Mouse (Mus musculus): ENCODE measurements around the gene Dcaf6. TPM values are rescaled to one million over a fixed set of nuclear protein-coding genes. Genes with fewer than 3 reads are reported as not detected.
A peak's percentile ranks its signal among the peaks of the same experiment; 100 is the strongest.

Gene Dcaf6
- polyA plus RNA-seq, 1 experiment from 2014 or later: 10.4 TPM

DNA sequence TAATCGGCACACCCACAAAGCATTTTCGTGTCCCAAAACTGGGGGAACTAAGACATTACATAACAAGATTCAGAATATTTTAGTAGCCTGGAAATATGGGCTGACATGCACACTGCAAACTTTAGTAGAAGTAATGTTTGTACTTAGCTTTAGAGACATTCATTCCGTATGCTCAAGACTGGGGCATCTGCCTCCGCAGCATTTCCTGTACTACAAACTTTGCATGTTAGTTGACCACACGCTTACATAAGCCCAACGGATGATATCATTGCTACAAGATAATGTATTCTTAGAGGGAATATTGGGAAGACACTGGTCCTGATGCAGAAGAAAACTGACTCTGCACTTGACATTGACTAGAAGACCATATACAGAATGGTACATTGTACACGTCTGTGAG is 155.9 kb downstream of the Dcaf6 start:
- WGBS: 95% methylated on average over 7 of the region's 7 CpGs

DNA sequence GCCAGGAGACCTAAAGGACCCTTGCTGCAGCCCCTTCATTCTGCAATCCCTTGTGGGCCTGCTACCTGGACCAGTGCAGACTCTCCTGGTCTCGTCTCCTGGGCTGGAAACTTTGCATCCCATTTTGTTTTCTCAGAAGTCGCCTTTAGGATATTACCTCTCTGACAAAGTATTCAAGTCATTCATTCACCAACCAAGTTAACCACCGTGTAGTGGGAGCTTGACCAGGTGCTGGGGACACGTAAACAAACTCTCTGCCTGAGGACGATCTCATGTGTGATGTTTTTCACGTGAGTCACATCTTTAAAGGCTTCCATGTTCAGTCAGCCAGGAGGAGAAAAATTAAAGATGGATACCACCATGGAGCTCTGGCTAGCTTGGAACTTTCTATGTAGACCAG is 157.1 kb downstream of the Dcaf6 start:
- no peaks in the 10 kb centered on the region for H3K27me3 ChIP-seq
- ATAC-seq: peak; percentile 13; the same call in 1 of the 2 replicates
- no peak overlapping the region for H3K4me3 ChIP-seq
- WGBS: 82% methylated on average over 6 of the region's 6 CpGs
- H3K9me3 ChIP-seq (replicated peaks): no peaks in the 10 kb centered on the region
- H3K4me1 ChIP-seq: peaks cover 26% of the 10 kb centered on the region
- peak overlapping the region; percentile 15; the same call in 1 of the 2 replicates for H3K4me2 ChIP-seq
- H3K36me3 ChIP-seq (ENCODE audit: poor library complexity, severe bottlenecking): peaks cover 24% of the 10 kb centered on the region
- H3K27ac ChIP-seq: peak overlapping the region; percentile 63
- no peak overlapping the region for H3K9ac ChIP-seq

More for the DNA sequence above, 155.9 kb downstream of the Dcaf6 start:
- Histone ChIP-seq H3K9me3 (replicated peaks) (no peaks in the 10 kb centered on the region), H3K9ac (no peak overlapping the region), H3K4me3 (no peak overlapping the region), H3K27ac (no peak overlapping the region), H3K36me3 (ENCODE audit: poor library complexity, severe bottlenecking) (peaks cover 35% of the 10 kb centered on the region), H3K4me1 (peaks cover 26% of the 10 kb centered on the region), H3K4me2 (no peak overlapping the region), H3K27me3 (no peaks in the 10 kb centered on the region)
- ATAC-seq: no peak

DNA sequence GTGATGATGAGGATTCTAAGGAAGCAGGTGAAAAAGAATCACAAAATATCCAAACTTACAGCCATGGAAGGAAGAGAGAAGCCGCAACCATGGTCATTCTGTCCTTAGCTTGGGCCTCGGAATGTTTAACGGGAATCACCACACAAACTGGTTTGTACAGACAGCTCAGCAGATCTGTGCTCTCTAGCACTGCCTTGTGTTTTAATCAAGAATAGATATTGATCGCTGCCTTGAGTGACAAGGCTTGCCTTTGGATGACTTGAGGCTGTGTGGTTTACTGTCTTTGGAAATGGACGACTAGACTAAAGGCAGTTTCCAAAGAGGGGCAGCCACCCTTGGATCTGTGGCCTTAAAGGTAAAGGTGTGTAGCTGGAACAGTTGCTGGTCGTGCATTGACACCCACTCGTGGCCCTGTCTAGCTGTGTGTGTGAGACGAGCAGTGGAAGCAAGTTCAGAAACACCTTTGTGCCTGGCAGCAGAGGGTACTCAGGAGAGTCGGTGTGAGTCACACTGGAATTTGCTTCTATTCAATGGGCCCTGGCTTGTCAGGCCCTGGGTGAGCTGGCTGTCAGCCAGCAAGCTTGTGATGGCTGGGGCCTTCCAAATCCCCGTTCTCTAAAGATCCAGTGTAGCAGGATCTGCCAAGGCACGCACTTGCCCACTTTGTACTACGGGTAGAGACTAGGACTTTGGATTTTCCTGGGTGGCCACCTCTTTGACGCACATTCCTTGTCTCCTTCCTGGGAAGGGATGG is 157.6 kb downstream of the Dcaf6 start:
- Histone ChIP-seq H3K4me2 (peak overlapping the region; percentile 15; the same call in 1 of the 2 replicates), H3K4me1 (peaks cover 26% of the 10 kb centered on the region), H3K27me3 (no peaks in the 10 kb centered on the region), H3K27ac (peak overlapping the region; percentile 63), H3K9me3 (replicated peaks) (no peaks in the 10 kb centered on the region), H3K9ac (no peak overlapping the region), H3K4me3 (no peak overlapping the region), H3K36me3 (ENCODE audit: poor library complexity, severe bottlenecking) (peaks cover 18% of the 10 kb centered on the region)
- peak; percentile 74 for ATAC-seq
- WGBS: 55% methylated on average over 13 of the region's 13 CpGs

GRCm38 (mm10) chr1:165301567-165301966 is 158.7 kb downstream of the Dcaf6 start:
- ATAC-seq: peak; percentile 66; the same call in 1 of the 2 replicates
- no peaks in the 10 kb centered on the region for H3K9me3 ChIP-seq (replicated peaks)
- H3K27me3 ChIP-seq: no peaks in the 10 kb centered on the region
- H3K9ac ChIP-seq: no peak overlapping the region
- H3K36me3 ChIP-seq (ENCODE audit: poor library complexity, severe bottlenecking): peaks cover 15% of the 10 kb centered on the region
- no peak overlapping the region for H3K4me3 ChIP-seq
- WGBS: 68% methylated on average over 2 of the region's 2 CpGs
- H3K4me1 ChIP-seq: peaks cover 26% of the 10 kb centered on the region
- H3K27ac ChIP-seq: no peak overlapping the region
- no peak overlapping the region for H3K4me2 ChIP-seq

DNA sequence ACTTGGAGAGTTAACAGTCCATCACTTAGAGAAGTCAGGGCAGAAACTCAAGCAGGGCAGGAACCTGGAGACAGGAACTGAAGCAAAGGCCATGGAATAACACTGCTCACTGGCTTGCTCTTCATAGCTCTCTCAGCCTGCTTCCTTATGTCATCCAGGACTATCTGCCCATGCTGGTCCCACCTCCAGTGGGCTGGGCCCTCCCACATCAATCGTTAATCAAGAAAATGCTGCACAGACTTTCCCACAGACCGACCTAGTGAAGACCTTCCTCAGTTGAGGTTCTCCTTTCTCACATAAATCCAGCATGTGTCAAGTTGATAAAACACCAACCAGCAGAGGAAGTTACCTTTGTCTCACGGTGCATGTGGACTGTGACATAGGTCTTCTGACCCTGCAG is 159.2 kb downstream of the Dcaf6 start:
- Histone ChIP-seq H3K4me2 (no peak overlapping the region), H3K27me3 (no peaks in the 10 kb centered on the region)
- no peak for ATAC-seq

GRCm38 (mm10) chr1:165295489-165295888 is 164.8 kb downstream of the Dcaf6 start, which contains the start of gene Gpr161:
TSS of gene Gpr161 (plus strand) at chr1:165295789.
- WGBS: 94% methylated on average over 1 of the region's 1 CpGs
- Histone ChIP-seq H3K27me3 (no peaks in the 10 kb centered on the region), H3K4me1 (no peaks in the 10 kb centered on the region), H3K4me3 (no peak within 1 kb of the TSS), H3K36me3 (ENCODE audit: poor library complexity, severe bottlenecking) (peaks cover 45% of the 10 kb centered on the region), H3K9ac (no peak within 1 kb of the TSS), H3K4me2 (no peak within 1 kb of the TSS), H3K9me3 (replicated peaks) (no peaks in the 10 kb centered on the region), H3K27ac (no peak within 1 kb of the TSS)
- ATAC-seq: no peak

More for the DNA sequence above, 159.2 kb downstream of the Dcaf6 start:
- no peaks in the 10 kb centered on the region for H3K9me3 ChIP-seq (replicated peaks)
- H3K4me1 ChIP-seq: peaks cover 26% of the 10 kb centered on the region
- no peak overlapping the region for H3K9ac ChIP-seq
- no peak overlapping the region for H3K27ac ChIP-seq
- WGBS: 83% methylated on average over 3 of the region's 3 CpGs
- peaks cover 15% of the 10 kb centered on the region for H3K36me3 ChIP-seq (ENCODE audit: poor library complexity, severe bottlenecking)
- H3K4me3 ChIP-seq: no peak overlapping the region

- WGBS: 90% methylated on average over 6 of the region's 6 CpGs
Observed at GRCm38 (mm10) chr1:165291606-165292005, 168.7 kb downstream of the Dcaf6 start.

GRCm38 (mm10) chr1:165289831-165290230 is 170.4 kb downstream of the Dcaf6 start:
- H3K4me3 ChIP-seq: no peak overlapping the region
- H3K9me3 ChIP-seq (replicated peaks): no peaks in the 10 kb centered on the region
- peaks cover 20% of the 10 kb centered on the region for H3K36me3 ChIP-seq (ENCODE audit: poor library complexity, severe bottlenecking)
- no peak overlapping the region for H3K27ac ChIP-seq
- peaks cover 7% of the 10 kb centered on the region for H3K4me1 ChIP-seq
- no peaks in the 10 kb centered on the region for H3K27me3 ChIP-seq
- H3K9ac ChIP-seq: no peak overlapping the region
- 93% methylated on average over 4 of the region's 4 CpGs for WGBS
- no peak overlapping the region for H3K4me2 ChIP-seq
- no peak for ATAC-seq

More at GRCm38 (mm10) chr1:165291606-165292005, 168.7 kb downstream of the Dcaf6 start:
- Histone ChIP-seq H3K36me3 (ENCODE audit: poor library complexity, severe bottlenecking) (peaks cover 37% of the 10 kb centered on the region), H3K4me2 (no peak overlapping the region), H3K27ac (no peak overlapping the region), H3K4me1 (no peaks in the 10 kb centered on the region), H3K27me3 (no peaks in the 10 kb centered on the region), H3K9me3 (replicated peaks) (no peaks in the 10 kb centered on the region), H3K4me3 (no peak overlapping the region), H3K9ac (no peak overlapping the region)
- ATAC-seq: no peak

- no peak overlapping the region for H3K4me2 ChIP-seq
- no peaks in the 10 kb centered on the region for H3K9me3 ChIP-seq (replicated peaks)
- H3K36me3 ChIP-seq (ENCODE audit: poor library complexity, severe bottlenecking): peaks cover 6% of the 10 kb centered on the region
- H3K27ac ChIP-seq: no peak overlapping the region
- 94% methylated on average over 9 of the region's 9 CpGs for WGBS
- no peaks in the 10 kb centered on the region for H3K27me3 ChIP-seq
- no peak overlapping the region for H3K9ac ChIP-seq
- ATAC-seq: no peak
- no peak overlapping the region for H3K4me3 ChIP-seq
- H3K4me1 ChIP-seq: peaks cover 19% of the 10 kb centered on the region
Observed at GRCm38 (mm10) chr1:165288165-165288564, 172.1 kb downstream of the Dcaf6 start.

DNA sequence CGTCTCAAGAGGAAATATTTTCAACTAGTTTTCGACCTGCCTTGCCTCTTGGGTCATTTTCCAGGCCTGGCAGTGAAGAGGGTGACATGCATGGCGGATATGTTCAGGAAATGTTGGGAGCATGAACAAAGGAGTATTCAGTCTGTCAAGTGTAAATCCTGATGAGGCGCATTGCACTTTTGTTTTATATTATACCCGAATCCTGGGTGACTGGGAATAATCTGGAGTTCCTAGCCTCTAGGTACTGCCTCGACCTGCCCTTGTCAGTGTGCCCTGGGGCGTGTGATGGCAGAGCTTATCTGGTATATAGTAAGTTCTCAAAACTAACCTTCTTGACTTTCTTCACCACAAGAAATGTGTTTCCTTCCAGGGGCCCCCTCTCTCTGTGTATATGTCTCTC is 176.2 kb downstream of the Dcaf6 start:
- Histone ChIP-seq H3K27ac (no peak overlapping the region), H3K9ac (peak overlapping the region; percentile 93), H3K4me3 (peak overlapping the region; percentile 82), H3K4me2 (peak overlapping the region; percentile 85), H3K36me3 (ENCODE audit: poor library complexity, severe bottlenecking) (no peaks in the 10 kb centered on the region), H3K4me1 (peaks cover 42% of the 10 kb centered on the region), H3K27me3 (no peaks in the 10 kb centered on the region), H3K9me3 (replicated peaks) (no peaks in the 10 kb centered on the region)
- no peak for ATAC-seq
- 59% methylated on average over 7 of the region's 7 CpGs for WGBS

- no peak overlapping the region; the same call in 1 of the 2 replicates for H3K27ac ChIP-seq
- H3K36me3 ChIP-seq (ENCODE audit: poor library complexity, severe bottlenecking): no peaks in the 10 kb centered on the region
- H3K4me2 ChIP-seq: peak overlapping the region; percentile 85
- WGBS: 8% methylated on average over 7 of the region's 7 CpGs
- H3K9ac ChIP-seq: peak overlapping the region; percentile 93
- no peaks in the 10 kb centered on the region for H3K9me3 ChIP-seq (replicated peaks)
- peak overlapping the region; percentile 82 for H3K4me3 ChIP-seq
- no peak for ATAC-seq
- H3K4me1 ChIP-seq: peaks cover 42% of the 10 kb centered on the region
- H3K27me3 ChIP-seq: no peaks in the 10 kb centered on the region
Observed at GRCm38 (mm10) chr1:165282967-165283345, 177.3 kb downstream of the Dcaf6 start.

DNA sequence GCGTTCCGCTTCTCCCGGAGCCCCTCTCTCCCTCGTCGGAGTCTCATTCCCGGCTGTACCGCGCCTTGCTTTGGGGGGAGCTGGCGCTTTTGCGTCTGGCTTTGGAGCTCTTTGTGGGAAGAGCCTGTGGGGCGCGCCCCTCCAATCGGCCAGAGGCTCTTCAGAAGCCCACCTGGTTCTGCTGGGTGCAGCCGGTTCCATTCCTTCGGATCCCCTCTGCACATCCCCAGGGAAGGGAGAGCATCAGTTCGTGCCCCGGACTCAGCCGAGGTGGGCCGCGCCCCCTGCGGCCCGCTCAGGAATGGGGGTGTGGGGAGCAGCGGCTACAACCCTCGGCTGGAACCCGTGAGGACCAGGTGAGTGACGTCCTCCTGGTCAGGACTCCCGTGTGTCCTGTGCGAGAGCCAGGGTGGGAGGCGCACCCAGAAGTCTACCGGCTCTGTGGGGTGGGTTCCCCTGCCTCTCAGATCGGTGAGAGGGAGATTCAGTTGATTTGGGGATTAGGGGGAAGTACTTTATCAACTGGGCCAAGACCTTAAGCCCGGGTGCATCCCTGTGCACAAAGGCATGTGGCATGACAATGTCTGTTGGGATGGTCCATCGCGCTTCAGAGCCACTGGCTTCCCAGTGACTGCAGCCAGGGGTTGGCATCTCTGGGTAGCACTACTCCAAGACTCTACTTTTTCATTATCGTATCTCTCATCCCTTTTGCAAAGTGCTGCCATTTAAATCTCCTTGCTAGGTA is 177.9 kb downstream of the Dcaf6 start:
- H3K4me2 ChIP-seq: peak overlapping the region; percentile 85
- peak overlapping the region; percentile 93 for H3K27ac ChIP-seq
- WGBS: under 1% methylated on average over 34 of the region's 35 CpGs
- H3K36me3 ChIP-seq (ENCODE audit: poor library complexity, severe bottlenecking): no peaks in the 10 kb centered on the region
- peak; percentile 62 for ATAC-seq
- H3K4me3 ChIP-seq: peak overlapping the region; percentile 82
- H3K27me3 ChIP-seq: no peaks in the 10 kb centered on the region
- H3K4me1 ChIP-seq: peaks cover 42% of the 10 kb centered on the region
- peak overlapping the region; percentile 93 for H3K9ac ChIP-seq
- no peaks in the 10 kb centered on the region for H3K9me3 ChIP-seq (replicated peaks)

All from forebrain, embryonic 13.5 days (tissue).